Mouse (Mus musculus): ENCODE results near the gene Kdr. TPM values are rescaled to one million over a fixed set of nuclear protein-coding genes. Genes with fewer than 3 reads are reported as not detected.

Kdr gene
- total and polyA plus RNA-seq, 3 experiments: 0.11 TPM; not detected in 2

DNA sequence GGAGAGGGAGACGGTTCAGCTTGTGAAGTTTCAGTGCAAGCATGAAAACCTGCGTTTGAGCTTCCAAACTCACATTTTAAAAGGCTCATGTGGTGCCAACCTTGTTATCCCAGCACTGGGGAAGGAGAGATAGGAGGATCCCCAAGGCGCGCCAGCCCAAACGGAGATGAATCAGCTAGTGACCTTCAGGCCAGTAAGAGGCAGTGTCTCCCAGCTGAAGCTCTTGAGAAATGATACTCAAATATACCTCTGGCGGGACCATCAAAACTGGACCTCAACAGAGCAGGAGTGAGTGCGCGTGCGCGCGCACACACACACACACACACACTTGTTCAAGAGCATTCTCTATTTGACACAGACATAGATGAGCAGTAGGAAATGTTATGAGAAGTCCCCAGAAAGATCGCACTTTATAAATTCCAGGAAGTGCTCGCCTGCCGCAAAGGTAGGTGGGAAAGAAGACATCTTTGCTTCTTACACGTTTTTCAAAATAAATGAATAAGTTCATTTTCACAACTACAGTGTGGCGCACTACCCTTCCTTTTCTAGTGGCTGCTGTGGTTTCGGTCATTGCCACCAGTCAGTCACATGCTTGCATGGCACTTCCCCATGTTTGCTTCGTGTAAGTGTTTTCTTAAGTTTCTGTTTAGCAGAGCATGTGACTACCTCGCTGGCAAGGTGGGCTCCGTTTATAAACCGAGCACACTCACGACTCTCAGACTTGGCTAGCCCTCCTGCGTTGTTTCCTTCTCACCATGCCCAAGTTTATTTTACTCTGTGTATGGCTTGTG lies 2.5 kb upstream of the Kdr start:
- DNase-seq (ENCODE audit: low spot score) (no peak), ATAC-seq (ENCODE audit: extremely low read depth, insufficient number of reproducible peaks, low FRiP score, poor library complexity, severe bottlenecking) (no peak)
- TF ChIP-seq TAL1 (conservative IDR thresholded peaks at IDR 0.05; ENCODE audit: low read depth, low read length) (no peak), POLR2AphosphoS5 (IDR thresholded peaks at IDR 0.05; ENCODE audit: insufficient replicate concordance, low read depth, low read length) (no peak), GATA1 (IDR thresholded peaks at IDR 0.05; ENCODE audit: borderline replicate concordance, low read length) (no peak), GATA2 (IDR thresholded peaks at IDR 0.05; ENCODE audit: borderline replicate concordance, low read depth, low read length) (no peak), CTCF (IDR thresholded peaks at IDR 0.05; ENCODE audit: low read depth, low read length) (no peak)
- Histone ChIP-seq H3K27me3 (ENCODE audit: insufficient read depth, low read length) (peaks cover 30% of the 10 kb centered on the region), H3K9me3 (replicated peaks) (peaks cover 2% of the 10 kb centered on the region; the same call in 1 of the 2 replicates), H3K4me3 (ENCODE audit: low read depth, low read length) (no peak overlapping the region), H3K36me3 (replicated peaks) (no peaks in the 10 kb centered on the region), H3K4me1 (ENCODE audit: insufficient read depth, low read depth, low read length) (0 out of 2 replicates have a peak, but pooled peaks cover 4% of the 10 kb centered on the region)

GRCm38 (mm10) chr5:75979108-75979507 lies 850 bp upstream of the Kdr start:
- no peak for ATAC-seq (ENCODE audit: extremely low read depth, insufficient number of reproducible peaks, low FRiP score, poor library complexity, severe bottlenecking)
- no peaks in the 10 kb centered on the region for H3K36me3 ChIP-seq (replicated peaks)
- H3K9me3 ChIP-seq (replicated peaks): peaks cover 2% of the 10 kb centered on the region; the same call in 1 of the 2 replicates
- H3K4me1 ChIP-seq (ENCODE audit: insufficient read depth, low read depth, low read length): 0 out of 2 replicates have a peak, but pooled peaks cover 4% of the 10 kb centered on the region
- no peak for TF ChIP-seq GATA2 (IDR thresholded peaks at IDR 0.05; ENCODE audit: borderline replicate concordance, low read depth, low read length)
- TF ChIP-seq GATA1 (IDR thresholded peaks at IDR 0.05; ENCODE audit: borderline replicate concordance, low read length): no peak
- TF ChIP-seq TAL1 (conservative IDR thresholded peaks at IDR 0.05; ENCODE audit: low read depth, low read length): no peak
- no peak for TF ChIP-seq CTCF (IDR thresholded peaks at IDR 0.05; ENCODE audit: low read depth, low read length)
- no peak for TF ChIP-seq POLR2AphosphoS5 (IDR thresholded peaks at IDR 0.05; ENCODE audit: insufficient replicate concordance, low read depth, low read length)
- H3K4me3 ChIP-seq (ENCODE audit: low read depth, low read length): no peak overlapping the region
- DNase-seq (ENCODE audit: low spot score): no peak
- H3K27me3 ChIP-seq (ENCODE audit: insufficient read depth, low read length): peaks cover 40% of the 10 kb centered on the region

GRCm38 (mm10) chr5:75977441-75978373 lies 551 bp downstream of the Kdr start:
- H3K27me3 ChIP-seq (ENCODE audit: insufficient read depth, low read length): peaks cover 45% of the 10 kb centered on the region
- no peak overlapping the region for H3K4me3 ChIP-seq (ENCODE audit: low read depth, low read length)
- ATAC-seq (ENCODE audit: extremely low read depth, insufficient number of reproducible peaks, low FRiP score, poor library complexity, severe bottlenecking): no peak
- 0 out of 2 replicates have a peak, but pooled peaks cover 2% of the 10 kb centered on the region for H3K4me1 ChIP-seq (ENCODE audit: insufficient read depth, low read depth, low read length)
- no peaks in the 10 kb centered on the region for H3K36me3 ChIP-seq (replicated peaks)
- no peak for DNase-seq (ENCODE audit: low spot score)
- peaks cover 2% of the 10 kb centered on the region; the same call in 1 of the 2 replicates for H3K9me3 ChIP-seq (replicated peaks)
- no peak for TF ChIP-seq TAL1 (conservative IDR thresholded peaks at IDR 0.05; ENCODE audit: low read depth, low read length)
- TF ChIP-seq GATA2 (IDR thresholded peaks at IDR 0.05; ENCODE audit: borderline replicate concordance, low read depth, low read length): no peak
- no peak for TF ChIP-seq GATA1 (IDR thresholded peaks at IDR 0.05; ENCODE audit: borderline replicate concordance, low read length)
- TF ChIP-seq POLR2AphosphoS5 (IDR thresholded peaks at IDR 0.05; ENCODE audit: insufficient replicate concordance, low read depth, low read length): no peak
- no peak for TF ChIP-seq CTCF (IDR thresholded peaks at IDR 0.05; ENCODE audit: low read depth, low read length)

DNA sequence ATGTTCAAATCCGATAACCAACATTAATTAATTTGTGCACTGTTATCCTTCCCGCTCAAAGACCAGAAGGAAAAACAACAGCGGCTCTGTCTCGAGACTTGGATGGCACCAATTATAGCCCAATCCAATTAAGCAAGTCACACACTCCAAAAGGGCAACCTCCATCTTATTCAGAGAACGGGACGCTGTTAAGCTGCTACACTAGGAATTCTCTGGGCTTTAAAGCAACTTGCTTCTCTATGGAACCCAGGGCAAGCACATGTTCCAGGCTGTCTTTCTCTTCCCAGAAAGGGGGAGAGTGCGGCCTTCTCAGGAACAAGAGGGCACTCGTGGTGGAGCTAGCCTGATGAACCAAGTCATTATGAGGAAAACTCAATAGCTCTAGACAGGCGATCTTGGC lies 1.6 kb downstream of the Kdr start:
- H3K27me3 ChIP-seq (ENCODE audit: insufficient read depth, low read length): peaks cover 45% of the 10 kb centered on the region
- TF ChIP-seq POLR2AphosphoS5 (IDR thresholded peaks at IDR 0.05; ENCODE audit: insufficient replicate concordance, low read depth, low read length): no peak
- no peak overlapping the region for H3K4me3 ChIP-seq (ENCODE audit: low read depth, low read length)
- 0 out of 2 replicates have a peak, but pooled peaks cover 2% of the 10 kb centered on the region for H3K4me1 ChIP-seq (ENCODE audit: insufficient read depth, low read depth, low read length)
- H3K36me3 ChIP-seq (replicated peaks): no peaks in the 10 kb centered on the region
- no peak for ATAC-seq (ENCODE audit: extremely low read depth, insufficient number of reproducible peaks, low FRiP score, poor library complexity, severe bottlenecking)
- peaks cover 2% of the 10 kb centered on the region; the same call in 1 of the 2 replicates for H3K9me3 ChIP-seq (replicated peaks)
- no peak for DNase-seq (ENCODE audit: low spot score)

GRCm38 (mm10) chr5:75975398-75975797 lies 2.9 kb downstream of the Kdr start:
- Histone ChIP-seq H3K27me3 (ENCODE audit: insufficient read depth, low read length) (peaks cover 48% of the 10 kb centered on the region), H3K4me3 (ENCODE audit: low read depth, low read length) (no peak overlapping the region), H3K4me1 (ENCODE audit: insufficient read depth, low read depth, low read length) (no peaks in the 10 kb centered on the region)

More at GRCm38 (mm10) chr5:75975398-75975797, 2.9 kb downstream of the Kdr start:
- TF ChIP-seq CTCF (IDR thresholded peaks at IDR 0.05; ENCODE audit: low read depth, low read length) (no peak), POLR2AphosphoS5 (IDR thresholded peaks at IDR 0.05; ENCODE audit: insufficient replicate concordance, low read depth, low read length) (no peak), TAL1 (conservative IDR thresholded peaks at IDR 0.05; ENCODE audit: low read depth, low read length) (no peak), GATA1 (IDR thresholded peaks at IDR 0.05; ENCODE audit: borderline replicate concordance, low read length) (no peak), GATA2 (IDR thresholded peaks at IDR 0.05; ENCODE audit: borderline replicate concordance, low read depth, low read length) (no peak)
- no peak for DNase-seq (ENCODE audit: low spot score)
- Histone ChIP-seq H3K9me3 (replicated peaks) (peaks cover 2% of the 10 kb centered on the region; the same call in 1 of the 2 replicates), H3K36me3 (replicated peaks) (no peaks in the 10 kb centered on the region)
- no peak for ATAC-seq (ENCODE audit: extremely low read depth, insufficient number of reproducible peaks, low FRiP score, poor library complexity, severe bottlenecking)
